Mouse (Mus musculus) macrophage (primary cell): Measurements from ENCODE around the gene Vmn1r113. TPM values are rescaled to one million over a fixed set of nuclear protein-coding genes. Genes with fewer than 3 reads are reported as not detected.
"Not testable (repeated sequence)": the region's sequence is repeated elsewhere in the genome, so short reads cannot be mapped to it uniquely, and the experiment has no call there.

Experiments used
- H3K27ac ChIP-seq: fragments of 350-480 bp; formaldehyde crosslinking; 2 replicates; pipeline ENCODE4 v1.9.0; 2021
- H3K36me3 ChIP-seq: fragments of 350-480 bp; formaldehyde crosslinking; 2 replicates; pipeline ENCODE4 v1.9.0; 2021; ENCODE audit errors: inconsistent target
- H3K4me3 ChIP-seq: fragments of 350-480 bp; formaldehyde crosslinking; 2 replicates; pipeline ENCODE4 v1.9.0; 2021; ENCODE audit errors: inconsistent target
- H3K79me2 ChIP-seq: fragments of 350-480 bp; formaldehyde crosslinking; 2 replicates; pipeline ENCODE4 v1.9.0; 2021; ENCODE audit errors: inconsistent target
- WGBS: methylation state at CpG from one replicate; pipeline ENCODE4 v1.1.7; 2026; ENCODE audit warnings: inconsistent platforms; ENCODE audit not compliant: missing documents; 5-methylcytosine and 5-hydroxymethylcytosine counted together
- polyA plus RNA-seq: library from polyadenylated mRNA; stranded (reverse); fragments of 250-400 nt; gene quantifications from 3 replicates; pipeline ENCODE4 v1.2.4, GENCODE M21; 2018; ENCODE audit warnings: inconsistent platforms
- total RNA-seq, 78 experiments: library from RNA; depleted of rRNA; stranded (reverse); fragments of 250-400 nt; gene quantifications; 1 replicate in 9 of 78; 2 replicates in 24 of 78; 3 replicates in 43 of 78; 4 replicates in 2 of 78; pipeline ENCODE4 v1.2.4; 2018; ENCODE audit warnings: inconsistent platforms in 56 of 78

Vmn1r113 gene
- not detected for total RNA-seq (2018; cell fraction: chromatin; rRNA removed)
- not detected for total RNA-seq (2018; cell fraction: cytosol; rRNA removed)
- total RNA-seq (2018; cell fraction: nucleus; rRNA removed), result not detected
- not detected in 3 replicates for polyA plus RNA-seq

- not testable (repeated sequence) for H3K4me3 ChIP-seq, H3K79me2 ChIP-seq, H3K36me3 ChIP-seq, H3K27ac ChIP-seq
- 70% methylated on average over 2 of the region's 2 CpGs for WGBS
These were observed at the start of gene Vmn1r113 for GRCm38 (mm10) chr7:20786985-20787384. Vmn1r113 (plus strand) TSS chr7:20787285.

GRCm38 (mm10) chr7:20770885-20771284 is 16.2 kb upstream of the Vmn1r113 start, which contains the start of gene Vmn1r112:
Vmn1r112 (plus strand) TSS chr7:20771185.
- not testable (repeated sequence) for H3K27ac ChIP-seq, H3K4me3 ChIP-seq
- no CpG with 5 or more reads among the region's 3 CpGs for WGBS

GRCm38 (mm10) chr7:20812086-20812485 is 25.0 kb downstream of the Vmn1r113 start, which contains the start of gene Vmn1r114:
Vmn1r114 (minus strand) TSS chr7:20812186.
- not testable (repeated sequence) for H3K36me3 ChIP-seq, H3K27ac ChIP-seq, H3K79me2 ChIP-seq, H3K4me3 ChIP-seq
- no CpG with 5 or more reads among the region's 5 CpGs for WGBS

More at GRCm38 (mm10) chr7:20770885-20771284, 16.2 kb upstream of the Vmn1r113 start, which contains the start of gene Vmn1r112:
- H3K79me2 ChIP-seq, H3K36me3 ChIP-seq: not testable (repeated sequence)

Other genes with a start within 250 kb of the Vmn1r113 start
- gene Gm5726, start 241.5 kb upstream of the Vmn1r113 start, polyA plus RNA-seq, result not detected in 3 replicates
- not detected in 3 replicates for gene Gm4141, start 211.0 kb upstream of the Vmn1r113 start, polyA plus RNA-seq
- gene Gm4513, start 188.3 kb upstream of the Vmn1r113 start, polyA plus RNA-seq, result not detected in 3 replicates
- gene Vmn1r107, start 118.4 kb upstream of the Vmn1r113 start, polyA plus RNA-seq, result not detected in 3 replicates
- gene Vmn1r111, start 84.1 kb upstream of the Vmn1r113 start, polyA plus RNA-seq, result not detected in 3 replicates
- not detected in 3 replicates for gene Gm10668, start 56.7 kb upstream of the Vmn1r113 start, polyA plus RNA-seq
- not detected in 3 replicates for gene Vmn1r112, start 16.1 kb upstream of the Vmn1r113 start, polyA plus RNA-seq
- gene Vmn1r114, start 24.9 kb downstream of the Vmn1r113 start, polyA plus RNA-seq, result not detected in 3 replicates
- gene Vmn1r115, start 57.7 kb downstream of the Vmn1r113 start, polyA plus RNA-seq, result not detected in 3 replicates
- gene Vmn1r116, start 85.0 kb downstream of the Vmn1r113 start, polyA plus RNA-seq, result not detected in 3 replicates
- not detected in 3 replicates for gene Vmn1r117, start 96.8 kb downstream of the Vmn1r113 start, polyA plus RNA-seq
- not detected in 3 replicates for gene Vmn1r118, start 125.1 kb downstream of the Vmn1r113 start, polyA plus RNA-seq
- gene Vmn1r119, start 225.2 kb downstream of the Vmn1r113 start, polyA plus RNA-seq, result not detected in 3 replicates